Mouse (Mus musculus): ENCODE data around the gene Slc10a7. TPM values are rescaled to one million over a fixed set of nuclear protein-coding genes. Genes with fewer than 3 reads are reported as not detected.
A peak's percentile ranks its signal among the peaks of the same experiment; 100 is the strongest.

The Slc10a7 gene
- total and polyA plus RNA-seq, 3 experiments = 13.7 to 27.3 TPM; not detected in 1

GRCm38 (mm10) chr8:78648918-78649317 is 139.8 kb downstream of the Slc10a7 start:
- Histone ChIP-seq H3K27ac (ENCODE audit: control insufficient read depth, low read depth, low read length) (no peak overlapping the region), H3K9me3 (replicated peaks; ENCODE audit: insufficient read depth, low read length) (no peaks in the 10 kb centered on the region), H3K79me2 (ENCODE audit: control insufficient read depth, insufficient read depth, low read length, poor library complexity) (no peaks in the 10 kb centered on the region), H3K4me3 (ENCODE audit: control insufficient read depth in 1 of 2, insufficient read depth in 1 of 2, low read depth in 2 of 2, low read length in 2 of 2) (no peak overlapping the region), H3K27me3 (ENCODE audit: control insufficient read depth in 1 of 2, insufficient read depth in 2 of 2, low read length in 2 of 2) (no peaks in the 10 kb centered on the region), H3K4me1 (ENCODE audit: control insufficient read depth in 1 of 2, insufficient read depth in 2 of 2, low read length in 2 of 2) (no peaks in the 10 kb centered on the region), H3K36me3 (ENCODE audit: control insufficient read depth in 1 of 2, insufficient read depth in 2 of 2, low read length in 2 of 2) (no peaks in the 10 kb centered on the region), H3K9ac (ENCODE audit: control insufficient read depth, low read depth, low read length, poor library complexity, severe bottlenecking) (no peak overlapping the region)
- DNase-seq (ENCODE audit: low read depth, low spot score) = peak; percentile 43
- TF ChIP-seq TCF12 (IDR thresholded peaks at IDR 0.05; ENCODE audit: low read depth, low read length) = no peak
- TF ChIP-seq ZMIZ1 (IDR thresholded peaks at IDR 0.05; ENCODE audit: low read depth, low read length) = no peak
- TF ChIP-seq SMC3 (IDR thresholded peaks at IDR 0.05; ENCODE audit: low read depth, low read length) = peak; percentile 50
- no peak for TF ChIP-seq KAT2A (conservative IDR thresholded peaks at IDR 0.05; ENCODE audit: low read depth, low read length)
- TF ChIP-seq NELFE (IDR thresholded peaks at IDR 0.05; ENCODE audit: low read depth, low read length) = no peak
- no peak for TF ChIP-seq CHD2 (IDR thresholded peaks at IDR 0.05; ENCODE audit: low read length)
- no peak for TF ChIP-seq E2F4 (IDR thresholded peaks at IDR 0.05; ENCODE audit: borderline replicate concordance, low read depth, low read length)
- no peak for TF ChIP-seq ELF1 (IDR thresholded peaks at IDR 0.05; ENCODE audit: low read depth, low read length)
- no peak for TF ChIP-seq BHLHE40 (IDR thresholded peaks at IDR 0.05; ENCODE audit: borderline replicate concordance, low read depth, low read length)
- TF ChIP-seq USF1 (IDR thresholded peaks at IDR 0.05; ENCODE audit: low read depth, low read length) = no peak
- no peak for TF ChIP-seq NRF1 (IDR thresholded peaks at IDR 0.05; ENCODE audit: insufficient read depth, low read depth, low read length, poor library complexity, severe bottlenecking)
- no peak for TF ChIP-seq MYC (IDR thresholded peaks at IDR 0.05; ENCODE audit: low read depth, low read length)
- no peak for TF ChIP-seq POLR2AphosphoS5 (IDR thresholded peaks at IDR 0.05; ENCODE audit: borderline replicate concordance, low read depth, low read length)
- TF ChIP-seq ZC3H11A (IDR thresholded peaks at IDR 0.05; ENCODE audit: low read depth, low read length) = peak; percentile 26; the same call in 1 of the 2 replicates
- peak; percentile 30 to 59 (median 55); a peak in 5 of 6 replicates for TF ChIP-seq CTCF (IDR thresholded peaks at IDR 0.05 in 2 of 3, conservative IDR thresholded peaks at IDR 0.05 in 1 of 3; ENCODE audit: control insufficient read depth in 1 of 3, insufficient read depth in 1 of 3, low read depth in 2 of 3, low read length in 3 of 3, poor library complexity in 1 of 3, severe bottlenecking in 1 of 3)
- TF ChIP-seq MAX (IDR thresholded peaks at IDR 0.05; ENCODE audit: low read length) = no peak
- no peak for TF ChIP-seq EP300 (IDR thresholded peaks at IDR 0.05; ENCODE audit: low read depth in 1 of 2, low read length in 2 of 2)
- no peak for TF ChIP-seq MXI1 (IDR thresholded peaks at IDR 0.05; ENCODE audit: low read depth, low read length)
- TF ChIP-seq MEF2A (IDR thresholded peaks at IDR 0.05; ENCODE audit: extremely low read depth, insufficient replicate concordance, low read depth, low read length, poor library complexity, severe bottlenecking) = no peak
- no peak for TF ChIP-seq POLR2AphosphoS2 (IDR thresholded peaks at IDR 0.05; ENCODE audit: low read length)
- TF ChIP-seq RAD21 (IDR thresholded peaks at IDR 0.05; ENCODE audit: low read depth, low read length) = peak; percentile 58

GRCm38 (mm10) chr8:78651670-78652069 is 142.5 kb downstream of the Slc10a7 start:
- DNase-seq (ENCODE audit: low read depth, low spot score) = no peak
- Histone ChIP-seq H3K4me1 (ENCODE audit: control insufficient read depth in 1 of 2, insufficient read depth in 2 of 2, low read length in 2 of 2) (no peaks in the 10 kb centered on the region), H3K4me3 (ENCODE audit: control insufficient read depth in 1 of 2, insufficient read depth in 1 of 2, low read depth in 2 of 2, low read length in 2 of 2) (no peak overlapping the region), H3K9ac (ENCODE audit: control insufficient read depth, low read depth, low read length, poor library complexity, severe bottlenecking) (no peak overlapping the region), H3K9me3 (replicated peaks; ENCODE audit: insufficient read depth, low read length) (no peaks in the 10 kb centered on the region), H3K27ac (ENCODE audit: control insufficient read depth, low read depth, low read length) (no peak overlapping the region), H3K27me3 (ENCODE audit: control insufficient read depth in 1 of 2, insufficient read depth in 2 of 2, low read length in 2 of 2) (no peaks in the 10 kb centered on the region), H3K79me2 (ENCODE audit: control insufficient read depth, insufficient read depth, low read length, poor library complexity) (no peaks in the 10 kb centered on the region), H3K36me3 (ENCODE audit: control insufficient read depth in 1 of 2, insufficient read depth in 2 of 2, low read length in 2 of 2) (no peaks in the 10 kb centered on the region)
- TF ChIP-seq TCF12 (IDR thresholded peaks at IDR 0.05; ENCODE audit: low read depth, low read length) (no peak), HCFC1 (IDR thresholded peaks at IDR 0.05; ENCODE audit: low read depth, low read length) (no peak), MXI1 (IDR thresholded peaks at IDR 0.05; ENCODE audit: low read depth, low read length) (no peak), MYB (IDR thresholded peaks at IDR 0.05; ENCODE audit: low read depth, low read length) (no peak), TAL1 (IDR thresholded peaks at IDR 0.05; ENCODE audit: low read length) (no peak), POLR2AphosphoS2 (IDR thresholded peaks at IDR 0.05; ENCODE audit: low read length) (no peak), ZMIZ1 (IDR thresholded peaks at IDR 0.05; ENCODE audit: low read depth, low read length) (no peak), CTCF (IDR thresholded peaks at IDR 0.05 in 2 of 3, conservative IDR thresholded peaks at IDR 0.05 in 1 of 3; ENCODE audit: control insufficient read depth in 1 of 3, insufficient read depth in 1 of 3, low read depth in 2 of 3, low read length in 3 of 3, poor library complexity in 1 of 3, severe bottlenecking in 1 of 3) (peak in 1 of 3 experiments; percentile 19; a peak in 1 of 6 replicates), UBTF (IDR thresholded peaks at IDR 0.05; ENCODE audit: borderline replicate concordance, insufficient read depth, low read depth, low read length) (no peak), CHD2 (IDR thresholded peaks at IDR 0.05; ENCODE audit: low read length) (no peak), ZC3H11A (IDR thresholded peaks at IDR 0.05; ENCODE audit: low read depth, low read length) (no peak), MEF2A (IDR thresholded peaks at IDR 0.05; ENCODE audit: extremely low read depth, insufficient replicate concordance, low read depth, low read length, poor library complexity, severe bottlenecking) (no peak), RAD21 (IDR thresholded peaks at IDR 0.05; ENCODE audit: low read depth, low read length) (peak; percentile 3), NRF1 (IDR thresholded peaks at IDR 0.05; ENCODE audit: insufficient read depth, low read depth, low read length, poor library complexity, severe bottlenecking) (no peak)

All from MEL (cell line).